Mouse (Mus musculus) heart, embryonic 15.5 days (tissue): Measurements from ENCODE around the gene Kcnd3. TPM values are rescaled to one million over a fixed set of nuclear protein-coding genes. Genes with fewer than 3 reads are reported as not detected.
A peak's percentile ranks its signal among the peaks of the same experiment; 100 is the strongest.

Experiments used
- ATAC-seq: fragments of 200-750 bp; cut with Nextera tagmentation; replicated peaks from 2 replicates; pipeline ENCODE4 v1.8.0; 2017; ENCODE audit warnings: low read depth, moderate TSS enrichment; ENCODE audit not compliant: insufficient number of reproducible peaks, insufficient read depth, low FRiP score
- H3K27ac ChIP-seq: fragments of 300-500 bp; sonication (generic); 2 replicates; pipeline ENCODE4 v1.5.1; 2015; ENCODE audit warnings: mild to moderate bottlenecking, inconsistent platforms
- H3K27me3 ChIP-seq: fragments of 300-500 bp; sonication (generic); 2 replicates; pipeline ENCODE4 v1.6.1; 2015; ENCODE audit warnings: inconsistent platforms
- H3K36me3 ChIP-seq: fragments of 300-500 bp; sonication (generic); 2 replicates; pipeline ENCODE4 v1.6.1; 2015; ENCODE audit warnings: mild to moderate bottlenecking, inconsistent platforms
- H3K4me1 ChIP-seq: fragments of 300-500 bp; sonication (generic); replicated peaks from 2 replicates; pipeline ENCODE4 v1.6.1; 2015; ENCODE audit warnings: inconsistent platforms
- H3K4me2 ChIP-seq: fragments of 300-500 bp; sonication (generic); 2 replicates; pipeline ENCODE4 v1.6.1; 2015; ENCODE audit warnings: inconsistent platforms, mild to moderate bottlenecking, moderate library complexity
- H3K4me3 ChIP-seq: fragments of 300-500 bp; sonication (generic); 2 replicates; pipeline ENCODE4 v1.5.1; 2015; ENCODE audit warnings: mild to moderate bottlenecking, inconsistent platforms
- H3K9ac ChIP-seq: fragments of 300-500 bp; sonication (generic); 2 replicates; pipeline ENCODE4 v1.6.1; 2015; ENCODE audit warnings: mild to moderate bottlenecking, inconsistent platforms
- H3K9me3 ChIP-seq: fragments of 300-500 bp; sonication (generic); replicated peaks from 2 replicates; pipeline ENCODE4 v1.6.1; 2016; ENCODE audit warnings: inconsistent platforms
- WGBS: fragments of 180-500 bp; shearing (Covaris S2); methylation state at CpG from one replicate; pipeline ENCODE4 v1.1.7; 2015; ENCODE audit warnings: mixed read lengths; 5-methylcytosine and 5-hydroxymethylcytosine counted together
- polyA plus RNA-seq: library from polyadenylated mRNA; unstranded; fragments of >200 nt; fragmentation: Nextera tagmentation; extraction: Ambion mirVana; gene quantifications from 2 replicates; pipeline ENCODE4 v1.2.1, GENCODE M21; 2015

Gene Kcnd3
- polyA plus RNA-seq, 1 experiment from 2014 or later: 0.44 TPM

GRCm38 (mm10) chr3:105665105-105665765 lies 213.1 kb downstream of the Kcnd3 start:
- no peaks in the 10 kb centered on the region for H3K27me3 ChIP-seq
- no peak for ATAC-seq
- H3K36me3 ChIP-seq: no peaks in the 10 kb centered on the region
- H3K4me3 ChIP-seq: no peak overlapping the region
- H3K9ac ChIP-seq: no peak overlapping the region
- no peak overlapping the region for H3K4me2 ChIP-seq
- no peaks in the 10 kb centered on the region for H3K9me3 ChIP-seq
- peaks cover 9% of the 10 kb centered on the region for H3K4me1 ChIP-seq
- 77% methylated on average over 9 of the region's 9 CpGs for WGBS
- H3K27ac ChIP-seq: no peak overlapping the region

GRCm38 (mm10) chr3:105666996-105667523 lies 214.9 kb downstream of the Kcnd3 start:
- no peak for ATAC-seq
- no peaks in the 10 kb centered on the region for H3K27me3 ChIP-seq
- no peak overlapping the region for H3K9ac ChIP-seq
- 59% methylated on average over 4 of the region's 4 CpGs for WGBS
- H3K27ac ChIP-seq: no peak overlapping the region
- no peak overlapping the region for H3K4me2 ChIP-seq
- no peaks in the 10 kb centered on the region for H3K36me3 ChIP-seq
- H3K4me3 ChIP-seq: no peak overlapping the region
- no peaks in the 10 kb centered on the region for H3K4me1 ChIP-seq
- H3K9me3 ChIP-seq: no peaks in the 10 kb centered on the region

- H3K4me2 ChIP-seq: no peak overlapping the region
- no peak for ATAC-seq
- H3K27ac ChIP-seq: no peak overlapping the region
- H3K9me3 ChIP-seq: no peaks in the 10 kb centered on the region
- no peak overlapping the region for H3K4me3 ChIP-seq
- no peaks in the 10 kb centered on the region for H3K36me3 ChIP-seq
- H3K4me1 ChIP-seq: no peaks in the 10 kb centered on the region
- no peaks in the 10 kb centered on the region for H3K27me3 ChIP-seq
- WGBS: 47% methylated on average over 9 of the region's 9 CpGs
- no peak overlapping the region for H3K9ac ChIP-seq
Observed at GRCm38 (mm10) chr3:105668161-105668560, 216.0 kb downstream of the Kcnd3 start.

GRCm38 (mm10) chr3:105669776-105670175 lies 217.6 kb downstream of the Kcnd3 start:
- Histone ChIP-seq H3K4me2 (no peak overlapping the region), H3K27me3 (no peaks in the 10 kb centered on the region), H3K9ac (no peak overlapping the region), H3K4me1 (no peaks in the 10 kb centered on the region), H3K9me3 (no peaks in the 10 kb centered on the region), H3K36me3 (no peaks in the 10 kb centered on the region), H3K4me3 (no peak overlapping the region), H3K27ac (no peak overlapping the region)
- ATAC-seq: no peak
- WGBS: 82% methylated on average over 3 of the region's 3 CpGs

GRCm38 (mm10) chr3:105670801-105671200 lies 218.7 kb downstream of the Kcnd3 start:
- Histone ChIP-seq H3K9me3 (no peaks in the 10 kb centered on the region), H3K9ac (no peak overlapping the region), H3K4me3 (no peak overlapping the region), H3K27me3 (no peaks in the 10 kb centered on the region), H3K4me2 (no peak overlapping the region), H3K27ac (no peak overlapping the region), H3K36me3 (no peaks in the 10 kb centered on the region), H3K4me1 (no peaks in the 10 kb centered on the region)
- WGBS: 88% methylated on average over 1 of the region's 1 CpGs
- no peak for ATAC-seq

GRCm38 (mm10) chr3:105674595-105675218 lies 222.6 kb downstream of the Kcnd3 start:
- Histone ChIP-seq H3K4me1 (no peaks in the 10 kb centered on the region), H3K4me3 (no peak overlapping the region), H3K9me3 (no peaks in the 10 kb centered on the region), H3K27ac (no peak overlapping the region), H3K36me3 (peaks cover 19% of the 10 kb centered on the region), H3K4me2 (no peak overlapping the region), H3K27me3 (no peaks in the 10 kb centered on the region), H3K9ac (no peak overlapping the region)
- 0 out of 2 replicates have a peak, but pooled peaks have one; percentile 27 for ATAC-seq
- WGBS: 19% methylated on average over 7 of the region's 7 CpGs

- 43% methylated on average over 2 of the region's 2 CpGs for WGBS
- Histone ChIP-seq H3K4me2 (no peak overlapping the region), H3K27me3 (no peaks in the 10 kb centered on the region), H3K36me3 (peaks cover 28% of the 10 kb centered on the region), H3K4me1 (no peaks in the 10 kb centered on the region), H3K27ac (no peak overlapping the region), H3K9me3 (no peaks in the 10 kb centered on the region), H3K9ac (no peak overlapping the region), H3K4me3 (no peak overlapping the region)
- no peak for ATAC-seq
Observed at GRCm38 (mm10) chr3:105675932-105676331, 223.8 kb downstream of the Kcnd3 start.

- 89% methylated on average over 7 of the region's 7 CpGs for WGBS
Observed at GRCm38 (mm10) chr3:105680346-105680745, 228.2 kb downstream of the Kcnd3 start.

GRCm38 (mm10) chr3:105686394-105687323 lies 234.5 kb downstream of the Kcnd3 start:
- no peak; the same call in 1 of the 2 replicates for ATAC-seq
- 8% methylated on average over 60 of the region's 60 CpGs for WGBS
- H3K9ac ChIP-seq: peak overlapping the region; percentile 95

More at GRCm38 (mm10) chr3:105680346-105680745, 228.2 kb downstream of the Kcnd3 start:
- H3K4me1 ChIP-seq: no peaks in the 10 kb centered on the region
- no peaks in the 10 kb centered on the region for H3K9me3 ChIP-seq
- no peak overlapping the region for H3K9ac ChIP-seq
- no peak overlapping the region for H3K4me2 ChIP-seq
- H3K27ac ChIP-seq: no peak overlapping the region
- H3K27me3 ChIP-seq: no peaks in the 10 kb centered on the region
- ATAC-seq: no peak
- H3K4me3 ChIP-seq: no peak overlapping the region
- H3K36me3 ChIP-seq: peaks cover 54% of the 10 kb centered on the region

GRCm38 (mm10) chr3:105687324-105688060 lies 235.4 kb downstream of the Kcnd3 start, which contains the start of gene Ddx20:
TSS of gene Ddx20 (minus strand) at chr3:105687574.
- Histone ChIP-seq H3K36me3 (peaks cover 20% of the 10 kb centered on the region; the same call in 1 of the 2 replicates), H3K9me3 (no peaks in the 10 kb centered on the region), H3K27me3 (no peaks in the 10 kb centered on the region), H3K4me3 (peak within 1 kb of the TSS; percentile 99), H3K27ac (peak within 1 kb of the TSS; percentile 84), H3K9ac (peak within 1 kb of the TSS; percentile 95), H3K4me2 (peak within 1 kb of the TSS; percentile 78), H3K4me1 (peaks cover 10% of the 10 kb centered on the region; the same call in 1 of the 2 replicates)
- under 1% methylated on average over 70 of the region's 72 CpGs for WGBS
- peak; percentile 96 for ATAC-seq

More at GRCm38 (mm10) chr3:105686394-105687323, 234.5 kb downstream of the Kcnd3 start:
- H3K27me3 ChIP-seq: no peaks in the 10 kb centered on the region
- no peaks in the 10 kb centered on the region for H3K9me3 ChIP-seq
- peak overlapping the region; percentile 99 for H3K4me3 ChIP-seq
- peak overlapping the region; percentile 78 for H3K4me2 ChIP-seq
- H3K4me1 ChIP-seq: peaks cover 10% of the 10 kb centered on the region; the same call in 1 of the 2 replicates
- H3K36me3 ChIP-seq: peaks cover 22% of the 10 kb centered on the region; the same call in 1 of the 2 replicates
- peak overlapping the region; percentile 84 for H3K27ac ChIP-seq
